Mouse (Mus musculus) heart, adult 2 months (tissue): ENCODE data around the gene Gnai1.

Experiments used
- CTCF ChIP-seq: fragments of 200-600 bp; IDR thresholded peaks from 2 replicates; pipeline ENCODE4 v1.8.1; 2022; ENCODE audit warnings: antibody characterized with exemption, mild to moderate bottlenecking, moderate library complexity
- EP300 ChIP-seq: fragments of 200-500 bp; IDR thresholded peaks from 2 replicates; pipeline ENCODE4 v1.6.1; 2011; ENCODE audit warnings: low read depth, low read length, control low read depth; ENCODE audit not compliant: insufficient read depth
- POLR2A ChIP-seq: fragments of 200-500 bp; IDR thresholded peaks from 2 replicates; pipeline ENCODE4 v1.6.1; 2011; ENCODE audit warnings: mild to moderate bottlenecking, low read depth, low read length, control low read depth; ENCODE audit not compliant: insufficient read depth

DNA sequence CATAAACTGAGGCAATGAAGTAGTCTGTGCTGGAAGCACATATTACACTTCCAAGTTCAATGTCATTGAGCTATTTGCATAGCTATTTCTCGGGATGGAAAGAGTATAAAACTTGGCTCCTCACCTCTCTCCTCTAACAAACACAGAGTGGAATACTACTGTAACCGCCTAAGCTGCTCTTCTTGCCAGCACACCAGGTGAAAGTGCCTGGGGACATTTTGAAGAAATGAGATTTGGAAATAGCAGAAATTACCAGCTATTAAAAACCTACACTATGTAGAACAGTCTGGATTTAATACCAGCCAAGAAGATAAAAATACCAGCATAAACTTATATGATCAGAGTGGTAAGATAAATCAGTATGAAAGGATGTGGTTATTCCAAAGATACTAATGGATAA, 63.6 kb downstream of the Gnai1 start:
- TF ChIP-seq CTCF (no peak), POLR2A (no peak), EP300 (no peak)
